Mouse (Mus musculus): ENCODE data around the gene Cd72.

The Cd72 gene

DNA sequence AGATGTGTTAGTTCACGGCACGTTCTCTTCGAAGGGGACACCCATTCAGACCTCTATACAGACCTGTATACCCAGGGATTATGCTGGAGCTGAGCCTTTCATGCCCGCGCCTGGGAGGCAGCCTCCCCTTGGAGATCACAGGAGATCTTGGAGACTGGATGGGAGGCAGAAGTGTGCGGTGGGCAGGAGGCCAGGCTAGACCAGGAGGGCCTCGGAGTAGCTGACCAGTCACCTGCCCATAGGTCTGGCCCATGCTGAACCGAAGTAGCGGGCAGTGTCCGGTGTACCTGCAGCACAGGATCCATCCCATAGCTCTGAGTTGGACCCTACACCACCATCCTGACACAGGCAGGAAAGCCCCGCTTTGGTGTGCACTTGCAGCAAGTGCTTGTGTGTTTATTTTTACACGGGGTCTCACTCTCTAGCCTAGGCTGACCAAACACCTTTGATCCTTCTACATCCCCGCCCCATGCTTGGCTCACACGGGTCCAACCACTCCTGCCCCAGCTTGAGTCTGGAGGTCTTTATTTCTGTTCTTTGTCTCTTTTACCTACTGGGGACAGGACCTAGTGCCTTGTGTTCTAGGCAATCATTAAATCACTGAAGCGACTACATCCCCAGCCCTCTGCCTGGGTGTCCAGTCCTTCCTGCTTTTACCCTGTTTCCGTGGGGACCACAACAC, 26.1 kb downstream of the Cd72 start:
- DNase-seq (ENCODE audit: low spot score in 2 of 2): peak; percentile 42 to 51

- peak; percentile 26 to 38 for DNase-seq (ENCODE audit: low spot score in 2 of 2)
Observed at GRCm38 (mm10) chr4:43427501-43428179, 26.8 kb downstream of the Cd72 start.

GRCm38 (mm10) chr4:43426487-43426886, 27.9 kb downstream of the Cd72 start:
- no peak for DNase-seq (ENCODE audit: low spot score in 2 of 2)

DNA sequence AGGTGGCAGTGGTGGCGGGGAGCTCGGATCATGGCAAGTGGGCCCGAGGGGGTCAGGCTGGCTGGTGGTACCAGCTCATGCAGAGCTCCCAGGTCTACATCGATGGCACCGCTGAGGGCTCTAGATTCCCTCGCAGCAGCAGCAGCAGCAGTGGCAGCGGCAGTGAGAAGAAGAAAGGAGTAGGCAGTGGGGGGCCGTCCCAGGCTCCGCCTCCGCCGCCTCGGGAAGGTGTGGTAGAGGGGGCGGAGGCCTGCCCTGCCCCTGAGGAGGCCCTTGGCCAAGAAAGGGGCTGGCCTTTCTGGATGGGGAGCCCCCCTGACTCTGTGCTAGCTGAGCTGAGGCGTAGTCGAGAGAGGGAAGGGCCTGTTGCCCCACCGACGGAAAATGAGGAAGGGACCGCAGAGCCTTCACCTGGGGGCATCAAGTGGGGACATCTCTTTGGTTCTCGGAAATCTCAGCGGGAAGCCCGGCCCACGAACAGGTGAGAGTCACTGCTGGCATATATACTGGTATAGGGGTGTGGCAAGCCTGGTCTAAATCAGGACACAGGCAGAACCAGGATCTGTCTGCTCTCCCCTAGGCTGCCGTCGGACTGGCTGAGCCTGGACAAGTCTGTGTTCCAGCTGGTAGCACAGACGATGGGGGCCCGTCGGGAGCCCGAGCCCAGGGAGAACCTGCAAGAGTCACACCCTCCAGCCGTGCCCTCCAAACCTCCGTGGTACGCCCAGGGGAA, 28.6 kb downstream of the Cd72 start:
- DNase-seq (ENCODE audit: low spot score in 2 of 2): peak in 1 of 2 experiments; percentile 36

GRCm38 (mm10) chr4:43425197-43425596, 29.2 kb downstream of the Cd72 start:
- DNase-seq (ENCODE audit: low spot score in 2 of 2): no peak

DNA sequence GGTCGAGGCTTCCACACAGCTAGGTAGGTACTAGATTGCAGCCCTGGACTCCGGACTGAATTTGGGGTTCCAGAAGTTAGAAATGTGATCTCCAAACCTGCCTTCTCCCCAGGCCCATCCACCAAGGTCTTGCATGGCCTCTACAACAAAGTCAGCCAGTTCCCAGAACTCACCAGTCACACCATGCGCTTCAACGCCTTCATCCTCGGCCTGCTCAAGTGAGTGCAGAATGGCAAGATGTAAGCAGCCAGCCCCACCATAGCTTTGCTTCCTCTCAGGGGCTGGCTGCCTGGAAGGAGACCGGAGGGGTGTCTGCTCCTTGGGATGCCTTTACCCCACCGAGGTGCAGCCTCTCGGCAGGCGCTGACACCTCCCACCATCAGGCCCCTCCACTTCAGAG, 30.4 kb downstream of the Cd72 start:
- DNase-seq (ENCODE audit: low spot score in 2 of 2): no peak

- DNase-seq (ENCODE audit: low spot score in 2 of 2): peak in 1 of 2 experiments; percentile 28
Observed at GRCm38 (mm10) chr4:43423267-43423934, 31.0 kb downstream of the Cd72 start.

- peak in 1 of 2 experiments; percentile 29 for DNase-seq (ENCODE audit: low spot score in 2 of 2)
Observed at GRCm38 (mm10) chr4:43421632-43422240, 32.7 kb downstream of the Cd72 start.

DNA sequence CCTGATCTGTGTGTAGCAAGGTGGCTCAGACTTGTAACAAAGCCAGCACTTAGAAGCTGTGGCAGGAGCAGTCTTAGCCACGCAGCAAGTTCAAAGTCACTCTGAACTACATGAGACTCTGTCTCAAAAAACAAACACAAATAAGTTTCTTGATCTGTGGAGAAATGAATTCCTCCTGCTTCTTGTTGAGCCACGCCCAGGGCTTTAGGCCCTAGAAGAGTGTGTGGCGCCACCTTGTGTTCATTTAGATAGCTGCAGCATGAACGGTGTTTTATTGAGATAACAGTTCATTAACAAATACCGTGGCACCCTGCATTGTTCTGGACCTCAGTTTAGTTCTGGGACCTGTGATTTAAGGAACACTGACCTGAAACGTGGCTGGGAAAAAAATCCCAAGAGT, 34.1 kb downstream of the Cd72 start:
- peak; percentile 81 to 82 for DNase-seq (ENCODE audit: low spot score in 2 of 2)

GRCm38 (mm10) chr4:43419801-43420281, 34.6 kb downstream of the Cd72 start:
- no peak for DNase-seq (ENCODE audit: low spot score in 2 of 2)

- DNase-seq (ENCODE audit: low spot score in 2 of 2): no peak
Observed at GRCm38 (mm10) chr4:43418973-43419656, 35.3 kb downstream of the Cd72 start.

DNA sequence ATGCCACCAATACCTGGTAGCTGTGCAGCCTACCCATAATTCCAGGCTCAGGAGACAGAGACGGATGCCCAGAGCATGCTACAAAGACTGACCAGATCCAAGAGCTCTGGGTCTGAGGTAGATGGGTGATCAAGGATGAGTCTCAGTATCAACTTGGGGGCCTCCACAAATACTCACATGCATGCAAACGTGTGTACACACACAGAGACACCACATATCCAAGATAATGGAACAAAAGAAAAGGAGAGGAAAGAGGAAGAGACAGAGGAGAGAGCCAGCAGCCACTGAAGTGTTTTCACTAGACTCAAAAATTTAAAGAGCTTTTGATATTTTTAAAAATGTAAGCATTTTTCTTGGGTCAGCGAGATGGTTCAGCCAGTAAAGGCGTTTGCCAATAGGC, 36.0 kb downstream of the Cd72 start:
- no peak for DNase-seq (ENCODE audit: low spot score in 2 of 2)

DNA sequence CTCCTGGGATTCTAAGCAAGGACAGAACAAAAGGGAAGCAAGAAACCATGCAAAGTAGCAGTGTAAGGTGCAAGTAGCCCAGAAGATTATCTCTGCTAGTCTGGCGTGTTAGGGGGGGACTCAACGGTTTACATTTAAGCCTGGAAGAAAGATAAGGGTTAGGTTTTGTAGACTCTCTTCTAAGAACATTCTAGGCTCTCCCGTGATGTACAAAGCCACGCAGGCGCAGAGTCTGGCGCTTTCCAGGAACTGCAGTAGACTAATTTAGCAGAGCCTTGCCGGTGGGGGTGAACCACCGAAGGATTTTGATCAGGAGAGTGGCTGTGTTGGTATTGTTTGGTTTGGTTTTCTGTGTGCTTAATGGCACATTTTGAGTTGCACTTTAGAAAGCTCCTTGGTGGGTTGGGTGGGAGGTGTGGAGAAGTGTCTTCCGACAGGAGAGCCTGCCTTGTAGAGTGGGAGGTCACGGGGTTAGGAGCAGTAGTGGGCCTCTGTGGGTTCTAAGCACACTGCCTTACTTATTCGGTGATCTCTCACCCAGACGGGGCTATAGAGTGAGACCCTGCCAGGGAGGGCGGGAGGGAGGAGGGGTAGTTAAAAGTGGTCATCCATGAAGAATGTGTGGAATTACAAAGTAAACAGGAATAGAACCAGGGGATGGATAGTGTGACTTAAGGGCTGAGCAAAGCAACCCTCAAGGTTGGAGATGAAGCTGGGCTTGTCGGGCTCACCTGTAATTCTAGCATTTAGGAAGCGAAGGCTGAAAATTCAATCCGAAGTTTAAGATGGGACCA, 37.0 kb downstream of the Cd72 start:
- peak in 1 of 2 experiments; percentile 39 for DNase-seq (ENCODE audit: low spot score in 2 of 2)

DNA sequence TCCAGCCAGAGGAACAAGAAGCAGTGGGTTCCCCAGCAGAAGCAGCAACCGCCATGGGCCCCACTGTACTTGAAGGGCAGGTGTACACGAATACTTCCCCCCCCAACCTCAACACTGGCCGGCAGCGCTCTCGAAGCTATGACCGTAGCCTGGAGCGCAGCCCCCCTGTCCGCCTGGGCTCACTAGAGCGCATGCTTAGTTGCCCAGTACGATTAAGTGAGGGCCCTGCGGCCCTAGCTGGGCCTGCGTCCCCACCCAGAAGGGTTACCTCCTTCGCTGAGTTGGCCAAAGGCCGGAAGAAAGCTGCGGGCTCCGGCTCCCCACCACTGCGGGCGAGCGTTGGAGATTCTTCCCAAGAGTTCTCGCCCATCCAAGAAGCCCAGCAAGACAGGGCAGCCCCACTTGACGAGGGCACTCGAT, 38.3 kb downstream of the Cd72 start:
- no peak for DNase-seq (ENCODE audit: low spot score in 2 of 2)

DNA sequence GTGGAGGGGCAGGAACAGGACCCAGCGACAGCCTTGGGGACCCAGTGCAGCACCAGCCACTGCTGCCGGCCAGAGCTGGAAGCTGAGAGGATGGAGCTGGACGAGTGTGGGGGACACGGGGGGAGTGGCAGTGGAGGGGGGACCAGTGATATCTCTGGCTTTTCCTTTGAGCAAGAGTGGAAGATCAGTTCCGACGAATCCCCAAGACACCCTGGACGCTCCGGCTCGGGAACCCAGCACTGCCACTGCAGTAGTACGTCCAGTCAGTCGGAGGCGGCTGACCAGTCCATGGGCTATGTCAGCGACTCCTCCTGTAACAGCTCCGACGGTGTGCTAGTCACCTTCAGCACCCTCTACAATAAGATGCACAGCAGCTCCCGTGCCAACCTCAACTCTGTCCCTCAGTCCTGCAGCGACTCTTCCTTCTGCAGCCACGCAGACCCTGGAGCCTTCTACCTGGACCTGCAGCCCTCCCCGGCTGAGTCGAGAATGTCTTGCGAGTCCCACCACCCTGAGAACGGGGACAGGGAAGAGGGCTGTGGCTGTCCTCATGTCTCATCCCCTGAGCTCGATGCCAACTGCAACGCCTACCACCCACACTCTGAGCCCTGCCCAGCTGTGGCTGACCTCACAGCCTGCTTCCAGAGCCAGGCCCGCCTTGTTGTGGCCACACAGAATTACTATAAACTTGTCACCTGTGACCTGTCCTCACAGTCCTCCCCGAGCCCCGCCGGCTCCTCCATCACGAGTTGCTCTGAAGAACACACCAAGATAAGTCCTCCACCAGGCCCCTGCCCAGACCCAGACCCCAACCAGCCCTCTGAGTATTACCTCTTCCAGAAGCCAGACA, 39.0 kb downstream of the Cd72 start:
- peak in 1 of 2 experiments; percentile 24 for DNase-seq (ENCODE audit: low spot score in 2 of 2)

DNA sequence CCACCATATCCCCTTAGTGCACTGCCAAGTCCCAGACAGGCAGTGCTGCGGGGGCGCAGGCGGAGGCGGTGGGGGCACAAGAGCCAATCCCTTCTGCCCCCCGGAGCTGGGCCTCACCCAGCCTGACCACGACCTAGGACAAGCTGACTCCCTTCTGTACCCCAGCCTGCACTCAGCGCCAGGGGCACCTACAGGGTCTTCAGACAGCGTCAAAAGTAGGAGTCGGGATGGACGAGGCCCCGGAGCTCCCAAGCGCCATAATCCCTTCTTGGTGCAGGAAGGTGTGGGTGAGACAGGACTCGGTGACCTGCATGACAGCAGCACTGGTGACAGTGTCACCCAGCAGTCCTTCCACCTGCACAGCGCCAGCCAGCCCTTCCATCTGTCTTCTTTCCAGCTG, 39.7 kb downstream of the Cd72 start:
- no peak for DNase-seq (ENCODE audit: low spot score in 2 of 2)

GRCm38 (mm10) chr4:43407071-43407920, 47.1 kb downstream of the Cd72 start:
- peak in 1 of 2 experiments; percentile 27 for DNase-seq (ENCODE audit: low spot score in 2 of 2)
